Mouse (Mus musculus) lung, embryonic 14.5 days (tissue): ENCODE measurements around the gene Alad. TPM values are rescaled to one million over a fixed set of nuclear protein-coding genes. Genes with fewer than 3 reads are reported as not detected.

Experiments
- ATAC-seq: fragments of 200-750 bp; cut with Nextera tagmentation; 2 replicates; pipeline ENCODE4 v1.8.0; 2017; ENCODE audit warnings: mild to moderate bottlenecking, moderate TSS enrichment, moderate library complexity; ENCODE audit not compliant: insufficient read depth
- DNase-seq: peaks from one replicate; pipeline ENCODE4 v3.0.0-alpha.2; 2015
- H3K27ac ChIP-seq: fragments of 300-500 bp; sonication (generic); 2 replicates; pipeline ENCODE4 v1.5.1; 2014; ENCODE audit warnings: low read depth, mild to moderate bottlenecking, moderate library complexity
- H3K27me3 ChIP-seq: fragments of 300-500 bp; sonication (generic); 2 replicates; pipeline ENCODE4 v1.6.1; 2014; ENCODE audit warnings: low read length, control low read depth; ENCODE audit not compliant: insufficient read depth
- H3K36me3 ChIP-seq: fragments of 300-500 bp; sonication (generic); 2 replicates; pipeline ENCODE4 v1.6.1; 2014; ENCODE audit warnings: control low read depth; ENCODE audit not compliant: insufficient read depth
- H3K4me1 ChIP-seq: fragments of 300-500 bp; sonication (generic); 2 replicates; pipeline ENCODE4 v1.6.1; 2014; ENCODE audit warnings: antibody characterized with exemption, control low read depth; ENCODE audit not compliant: insufficient read depth
- H3K4me2 ChIP-seq: fragments of 300-500 bp; sonication (generic); 2 replicates; pipeline ENCODE4 v1.6.1; 2014; ENCODE audit warnings: mild to moderate bottlenecking
- H3K4me3 ChIP-seq: fragments of 300-500 bp; sonication (generic); 2 replicates; pipeline ENCODE4 v1.5.1; 2014; ENCODE audit warnings: low read depth, low read length
- H3K9ac ChIP-seq: fragments of 300-500 bp; sonication (generic); 2 replicates; pipeline ENCODE4 v1.6.1; 2014
- H3K9me3 ChIP-seq: fragments of 300-500 bp; sonication (generic); 2 replicates; pipeline ENCODE4 v1.6.1; 2016; ENCODE audit warnings: low read depth, low read length, control low read depth
- CTCF ChIP-seq: IDR thresholded peaks from 2 replicates; pipeline ENCODE4 v1.5.1; 2016; ENCODE audit warnings: antibody characterized with exemption, low read depth
- WGBS: fragments of 180-500 bp; shearing (Covaris S2); extraction: QIAGEN DNeasy Blood & Tissue Kit; methylation state at CpG from one replicate; pipeline ENCODE4 v1.1.7; 2014; 5-methylcytosine and 5-hydroxymethylcytosine counted together
- polyA plus RNA-seq: library from polyadenylated mRNA; unstranded; fragments of >200 nt; fragmentation: Nextera tagmentation; extraction: Ambion mirVana; gene quantifications from 2 replicates; pipeline ENCODE4 v1.2.1, GENCODE M21; 2014

Alad gene
- polyA plus RNA-seq, 1 experiment from 2014 or later = 110 TPM

DNA sequence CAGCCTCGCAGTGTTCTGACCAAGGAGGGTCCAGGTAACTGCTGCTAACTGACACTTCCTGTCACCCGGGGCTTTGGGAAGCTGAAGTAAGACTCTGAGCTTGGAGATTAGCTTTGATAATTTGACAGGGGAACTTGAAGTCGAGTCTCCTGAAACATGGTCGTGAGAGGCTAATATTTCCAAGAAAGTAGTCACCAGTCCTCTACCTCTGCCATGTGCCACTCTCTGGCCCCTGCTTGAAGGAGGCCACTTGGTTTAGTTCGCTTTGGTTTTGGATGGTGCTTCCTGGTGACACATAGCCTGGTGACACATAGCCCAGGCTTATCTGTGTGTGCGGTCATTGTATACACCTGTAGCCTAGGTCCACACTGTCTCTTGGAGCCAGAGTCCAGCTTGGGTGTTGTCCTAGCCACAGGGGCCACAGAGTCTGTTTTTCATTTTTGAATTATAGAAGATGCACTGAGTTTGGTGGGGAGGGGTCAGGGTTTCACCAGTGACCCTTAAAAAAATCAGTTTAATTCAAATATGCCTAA lies 40.1 kb upstream of the Alad start, which contains the start of gene Rgs3:
Gene Rgs3 (plus strand): TSS at position 51 of the 533 bp plus-strand sequence.
- no peaks in the 10 kb centered on the region for H3K9me3 ChIP-seq
- TF ChIP-seq CTCF = no peak
- WGBS = 44% methylated on average over 6 of the region's 6 CpGs

DNA sequence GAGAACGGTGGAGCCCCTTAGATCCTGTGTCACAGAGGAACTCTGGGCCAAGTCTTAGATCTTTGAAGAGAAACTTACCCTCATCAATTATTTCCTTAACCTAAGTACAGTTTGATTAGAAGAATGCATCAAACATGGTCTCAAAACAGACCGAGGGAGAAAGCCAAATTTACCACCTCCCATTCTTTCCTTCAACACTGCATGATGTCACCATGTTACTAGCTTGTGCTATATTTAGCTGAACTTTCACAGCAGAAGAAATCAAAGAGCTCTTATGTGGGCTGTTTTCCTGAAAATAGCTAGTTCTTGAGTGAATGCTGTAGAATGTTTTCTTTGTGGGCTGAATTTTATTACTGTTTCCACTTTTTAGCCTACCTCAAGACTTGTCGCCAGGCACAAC lies 37.7 kb upstream of the Alad start:
- no peak for TF ChIP-seq CTCF
- H3K4me3 ChIP-seq = no peak overlapping the region
- H3K27ac ChIP-seq = no peak overlapping the region
- no peaks in the 10 kb centered on the region for H3K27me3 ChIP-seq
- WGBS = 54% methylated on average over 3 of the region's 3 CpGs
- no peaks in the 10 kb centered on the region for H3K36me3 ChIP-seq
- no peak overlapping the region for H3K9ac ChIP-seq
- no peaks in the 10 kb centered on the region for H3K4me1 ChIP-seq
- ATAC-seq (no peak), DNase-seq (no peak)
- H3K4me2 ChIP-seq = no peak overlapping the region
- H3K9me3 ChIP-seq = no peaks in the 10 kb centered on the region

More for the DNA sequence above, 40.1 kb upstream of the Alad start, which contains the start of gene Rgs3:
- Histone ChIP-seq H3K9ac (no peak within 1 kb of the TSS), H3K36me3 (no peaks in the 10 kb centered on the region), H3K27me3 (no peaks in the 10 kb centered on the region), H3K4me3 (no peak within 1 kb of the TSS), H3K4me1 (no peaks in the 10 kb centered on the region), H3K27ac (no peak within 1 kb of the TSS), H3K4me2 (no peak within 1 kb of the TSS)
- DNase-seq (no peak), ATAC-seq (no peak)

DNA sequence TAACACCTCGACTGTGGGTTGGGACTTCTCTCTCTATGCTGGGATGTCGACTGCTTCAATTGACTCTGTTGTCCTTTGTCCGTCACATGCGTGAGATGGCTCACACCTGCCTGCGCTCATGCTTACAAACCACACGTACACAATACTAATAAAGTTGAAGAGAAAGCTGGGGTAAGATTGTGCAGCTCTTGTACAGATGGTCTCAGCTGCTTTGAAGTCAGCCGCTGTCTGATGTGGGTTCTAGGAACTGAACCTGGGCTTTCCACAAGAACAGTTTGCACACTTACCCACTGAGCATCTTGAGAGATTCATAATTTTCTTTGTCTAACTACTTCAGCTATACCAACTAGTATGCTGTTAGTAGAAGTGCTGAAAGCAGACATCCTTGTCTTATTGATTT lies 32.2 kb upstream of the Alad start:
- H3K9ac ChIP-seq = no peak overlapping the region
- 75% methylated on average over 7 of the region's 7 CpGs for WGBS
- no peak for TF ChIP-seq CTCF

GRCm38 (mm10) chr4:62544801-62545200 lies 25.1 kb upstream of the Alad start:
- H3K9me3 ChIP-seq = no peaks in the 10 kb centered on the region
- H3K9ac ChIP-seq = no peak overlapping the region
- no peak overlapping the region for H3K27ac ChIP-seq
- no peak overlapping the region for H3K4me3 ChIP-seq
- DNase-seq (no peak), ATAC-seq (no peak)
- no peak for TF ChIP-seq CTCF
- no peaks in the 10 kb centered on the region for H3K27me3 ChIP-seq
- no peaks in the 10 kb centered on the region for H3K4me1 ChIP-seq
- no peaks in the 10 kb centered on the region for H3K36me3 ChIP-seq
- H3K4me2 ChIP-seq = no peak overlapping the region

More for the DNA sequence above, 32.2 kb upstream of the Alad start:
- no peaks in the 10 kb centered on the region for H3K4me1 ChIP-seq
- H3K36me3 ChIP-seq = no peaks in the 10 kb centered on the region
- no peak overlapping the region for H3K27ac ChIP-seq
- no peak overlapping the region for H3K4me3 ChIP-seq
- no peaks in the 10 kb centered on the region for H3K9me3 ChIP-seq
- H3K4me2 ChIP-seq = no peak overlapping the region
- H3K27me3 ChIP-seq = no peaks in the 10 kb centered on the region
- no peak for ATAC-seq
- no peak for DNase-seq

GRCm38 (mm10) chr4:62543782-62544181 lies 24.1 kb upstream of the Alad start:
- Histone ChIP-seq H3K4me3 (no peak overlapping the region), H3K27ac (no peak overlapping the region), H3K9me3 (no peaks in the 10 kb centered on the region), H3K36me3 (no peaks in the 10 kb centered on the region), H3K9ac (no peak overlapping the region), H3K4me1 (no peaks in the 10 kb centered on the region), H3K4me2 (no peak overlapping the region), H3K27me3 (no peaks in the 10 kb centered on the region)
- DNase-seq (no peak), ATAC-seq (no peak)
- TF ChIP-seq CTCF = no peak
- WGBS = 82% methylated on average over 6 of the region's 6 CpGs

DNA sequence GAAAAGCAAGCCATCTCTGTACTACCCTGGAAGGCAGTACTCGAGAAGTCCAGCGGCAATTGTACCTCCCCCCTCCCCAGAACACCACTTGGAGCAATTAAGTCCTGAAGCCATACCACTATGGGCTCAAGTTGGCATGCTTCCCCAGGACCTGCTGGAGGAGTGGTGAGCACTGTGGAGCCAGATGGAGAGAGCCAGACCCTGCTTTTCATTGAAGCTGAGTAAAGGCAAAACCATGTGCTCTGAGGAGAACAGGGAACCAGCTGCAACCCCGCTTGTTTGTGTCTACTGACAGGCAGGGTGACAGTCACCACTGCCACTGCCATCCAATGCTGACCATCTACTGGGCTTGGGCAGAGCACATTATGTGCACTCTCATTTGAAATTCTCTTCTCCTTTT lies 22.1 kb upstream of the Alad start:
- no peak for TF ChIP-seq CTCF
- Histone ChIP-seq H3K4me2 (no peak overlapping the region), H3K4me3 (no peak overlapping the region), H3K9ac (no peak overlapping the region), H3K36me3 (no peaks in the 10 kb centered on the region), H3K27ac (no peak overlapping the region), H3K4me1 (no peaks in the 10 kb centered on the region), H3K27me3 (no peaks in the 10 kb centered on the region), H3K9me3 (no peaks in the 10 kb centered on the region)
- 78% methylated on average over 3 of the region's 3 CpGs for WGBS
- no peak for DNase-seq
- no peak for ATAC-seq

DNA sequence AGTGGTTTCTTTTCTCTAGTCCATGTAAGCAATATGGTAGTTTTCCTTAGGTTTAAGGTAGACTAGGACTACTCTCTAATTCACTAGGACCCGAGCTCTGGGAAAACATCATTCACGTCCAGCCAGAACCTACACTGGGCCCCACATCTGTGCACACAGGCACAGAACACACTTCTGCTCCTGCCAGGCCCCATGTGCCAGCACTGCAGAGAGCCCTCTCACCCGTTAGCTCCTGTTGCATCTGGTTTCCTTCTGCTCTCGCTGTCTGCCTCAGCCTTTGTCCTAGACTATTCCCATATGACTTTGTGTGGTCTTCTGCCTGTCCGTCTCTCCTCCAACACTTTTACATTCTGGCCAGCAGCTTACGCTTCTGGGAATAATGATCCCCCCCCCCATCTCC lies 14.0 kb upstream of the Alad start:
- Histone ChIP-seq H3K4me1 (no peaks in the 10 kb centered on the region), H3K4me2 (no peak overlapping the region), H3K9me3 (no peaks in the 10 kb centered on the region), H3K27ac (no peak overlapping the region), H3K36me3 (no peaks in the 10 kb centered on the region), H3K27me3 (no peaks in the 10 kb centered on the region), H3K9ac (no peak overlapping the region), H3K4me3 (no peak overlapping the region)
- 58% methylated on average over 6 of the region's 6 CpGs for WGBS
- no peak for ATAC-seq
- no peak for TF ChIP-seq CTCF
- no peak for DNase-seq

DNA sequence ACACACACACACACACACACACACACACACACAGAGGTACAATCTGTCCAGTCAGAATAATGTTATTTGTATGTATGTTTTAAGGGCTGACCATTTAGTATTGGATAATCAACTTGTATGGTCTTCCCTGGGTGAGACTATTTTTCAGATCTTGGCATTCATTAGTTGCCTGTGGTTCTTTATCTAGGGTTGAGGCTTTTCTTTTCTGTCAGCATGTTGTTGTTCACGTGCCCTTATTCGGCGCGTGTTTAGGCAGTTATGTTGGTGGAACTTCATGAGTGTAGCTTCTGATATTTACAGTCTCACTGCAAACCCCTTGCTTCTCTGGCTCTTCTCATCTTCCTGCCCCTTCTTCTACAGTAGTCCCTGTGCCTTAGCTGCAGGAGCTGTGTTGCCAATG lies 7.9 kb upstream of the Alad start:
- TF ChIP-seq CTCF = no peak
- no peak overlapping the region for H3K4me2 ChIP-seq
- H3K27me3 ChIP-seq = no peaks in the 10 kb centered on the region
- ATAC-seq (no peak), DNase-seq (no peak)
- 81% methylated on average over 4 of the region's 4 CpGs for WGBS
- H3K4me1 ChIP-seq = peaks cover 6% of the 10 kb centered on the region
- no peak overlapping the region for H3K9ac ChIP-seq
- no peaks in the 10 kb centered on the region for H3K9me3 ChIP-seq
- H3K27ac ChIP-seq = no peak overlapping the region
- peaks cover 6% of the 10 kb centered on the region; the same call in 1 of the 2 replicates for H3K36me3 ChIP-seq
- no peak overlapping the region for H3K4me3 ChIP-seq
